Mouse (Mus musculus) heart, postnatal 25 days (tissue): ENCODE data around the gene Ldlr. TPM values are rescaled to one million over a fixed set of nuclear protein-coding genes. Genes with fewer than 3 reads are reported as not detected.

Experiments
- DNase-seq: peaks from one replicate; pipeline ENCODE4 v3.0.0; 2022; ENCODE audit warnings: low spot score
- intact Hi-C: fragments of 180-260 bp; cut with DNase I; formaldehyde crosslinking; loops from one replicate; pipeline ENCODE4 v1.15.1; 2025
- total RNA-seq, 2 experiments: library from RNA; stranded (reverse); gene quantifications; 2 replicates each; pipeline ENCODE4 v1.2.3; 2021

The Ldlr gene
- total RNA-seq, 2 experiments from 2014 or later, result 2.7 to 3.1 TPM

- no peak for DNase-seq
- intact Hi-C loops, result no loop called here
Measured at GRCm38 (mm10) chr9:21721036-21721435, 2.2 kb upstream of the Ldlr start.

- intact Hi-C loops, result no loop called here
- DNase-seq, result peak; percentile 81
Measured at GRCm38 (mm10) chr9:21724147-21724536, 859 bp downstream of the Ldlr start.

- DNase-seq, result no peak
- intact Hi-C loops, result no loop called here
Measured at GRCm38 (mm10) chr9:21725224-21726121, 2.2 kb downstream of the Ldlr start.

GRCm38 (mm10) chr9:21726218-21726975 is 3.1 kb downstream of the Ldlr start:
- intact Hi-C loops, result no loop called here
- no peak for DNase-seq

- DNase-seq, result no peak
- intact Hi-C loops, result no loop called here
Measured at GRCm38 (mm10) chr9:21728261-21728832, 5.1 kb downstream of the Ldlr start.

GRCm38 (mm10) chr9:21729264-21729663 is 6.0 kb downstream of the Ldlr start:
- no peak for DNase-seq
- intact Hi-C loops, result no loop called here

- intact Hi-C loops, result no loop called here
- no peak for DNase-seq
Measured at GRCm38 (mm10) chr9:21732288-21732687, 9.0 kb downstream of the Ldlr start.

GRCm38 (mm10) chr9:21733446-21733845 is 10.2 kb downstream of the Ldlr start:
- intact Hi-C loops, result no loop called here
- no peak for DNase-seq

GRCm38 (mm10) chr9:21733989-21734388 is 10.7 kb downstream of the Ldlr start:
- DNase-seq, result no peak
- intact Hi-C loops, result no loop called here

GRCm38 (mm10) chr9:21735126-21735525 is 11.8 kb downstream of the Ldlr start:
- no peak for DNase-seq
- intact Hi-C loops, result no loop called here

GRCm38 (mm10) chr9:21736580-21736979 is 13.3 kb downstream of the Ldlr start:
- no peak for DNase-seq
- intact Hi-C loops, result no loop called here

GRCm38 (mm10) chr9:21737188-21737587 is 13.9 kb downstream of the Ldlr start:
- DNase-seq, result no peak
- intact Hi-C loops, result no loop called here

GRCm38 (mm10) chr9:21738776-21739175 is 15.5 kb downstream of the Ldlr start:
- intact Hi-C loops, result no loop called here
- DNase-seq, result no peak

- DNase-seq, result no peak
- intact Hi-C loops, result no loop called here
Measured at GRCm38 (mm10) chr9:21740427-21740826, 17.1 kb downstream of the Ldlr start.

- DNase-seq, result no peak
- intact Hi-C loops, result no loop called here
Measured at GRCm38 (mm10) chr9:21741514-21741913, 18.2 kb downstream of the Ldlr start.

GRCm38 (mm10) chr9:21747238-21747774 is 24.0 kb downstream of the Ldlr start:
- DNase-seq, result no peak
- intact Hi-C loops, result no loop called here

- intact Hi-C loops, result no loop called here
- DNase-seq, result peak; percentile 47
Measured at GRCm38 (mm10) chr9:21748033-21748432, 24.8 kb downstream of the Ldlr start.

GRCm38 (mm10) chr9:21748491-21748890 is 25.2 kb downstream of the Ldlr start:
- intact Hi-C loops, result no loop called here
- no peak for DNase-seq

GRCm38 (mm10) chr9:21749382-21750118 is 26.3 kb downstream of the Ldlr start:
- intact Hi-C loops, result loop anchor here (2.0 kb wide), 1 partner anchor 55 kb away; no protein-coding TSS in a partner anchor
- DNase-seq, result no peak

- intact Hi-C loops, result loop anchor here (2.0 kb wide), 1 partner anchor 54 kb away; no protein-coding TSS in a partner anchor
- DNase-seq, result no peak
Measured at GRCm38 (mm10) chr9:21750370-21750769, 27.1 kb downstream of the Ldlr start.
